Mouse (Mus musculus) embryonic facial prominence, embryonic 10.5 days (tissue): ENCODE data around the gene Sla2. TPM values are rescaled to one million over a fixed set of nuclear protein-coding genes. Genes with fewer than 3 reads are reported as not detected.

Experiments
- DNase-seq: peaks from one replicate; pipeline ENCODE4 v3.0.0-alpha.2; 2017; ENCODE audit warnings: low spot score
- H3K27ac ChIP-seq: fragments of 300-500 bp; sonication (generic); replicated peaks from 2 replicates; pipeline ENCODE4 v1.5.1; 2016; ENCODE audit warnings: mild to moderate bottlenecking
- H3K27me3 ChIP-seq: fragments of 300-500 bp; sonication (generic); replicated peaks from 2 replicates; pipeline ENCODE4 v1.6.1; 2016; ENCODE audit warnings: low read depth, mild to moderate bottlenecking; ENCODE audit not compliant: poor library complexity, severe bottlenecking
- H3K36me3 ChIP-seq: fragments of 300-500 bp; sonication (generic); replicated peaks from 2 replicates; pipeline ENCODE4 v1.6.1; 2016; ENCODE audit warnings: mild to moderate bottlenecking, moderate library complexity
- H3K4me1 ChIP-seq: fragments of 300-500 bp; sonication (generic); 2 replicates; pipeline ENCODE4 v1.6.1; 2016
- H3K4me3 ChIP-seq: fragments of 300-500 bp; sonication (generic); 2 replicates; pipeline ENCODE4 v1.5.1; 2016; ENCODE audit warnings: mild to moderate bottlenecking, moderate library complexity
- H3K9me3 ChIP-seq: fragments of 300-500 bp; sonication (generic); 2 replicates; pipeline ENCODE4 v1.6.1; 2016; ENCODE audit warnings: mild to moderate bottlenecking
- WGBS: fragments of 180-500 bp; shearing (Covaris S2); methylation state at CpG from one replicate; pipeline ENCODE4 v1.1.7; 2016; 5-methylcytosine and 5-hydroxymethylcytosine counted together
- polyA plus RNA-seq: library from polyadenylated mRNA; unstranded; fragments of >200 nt; fragmentation: Nextera tagmentation; extraction: Ambion mirVana; gene quantifications from 2 replicates; pipeline ENCODE4 v1.2.1, GENCODE M21; 2016

The Sla2 gene
- polyA plus RNA-seq, 1 experiment from 2014 or later: 0.49 TPM

- no peak for DNase-seq
- H3K4me3 ChIP-seq: no peak overlapping the region
- H3K9me3 ChIP-seq: no peaks in the 10 kb centered on the region
- no peaks in the 10 kb centered on the region for H3K4me1 ChIP-seq
- WGBS: 92% methylated on average over 4 of the region's 4 CpGs
- H3K27ac ChIP-seq: no peak overlapping the region
- no peaks in the 10 kb centered on the region for H3K27me3 ChIP-seq
- peaks cover 60% of the 10 kb centered on the region for H3K36me3 ChIP-seq
Observed at GRCm38 (mm10) chr2:156874760-156875510, 12.1 kb downstream of the Sla2 start.

- Histone ChIP-seq H3K4me3 (no peak overlapping the region), H3K36me3 (peaks cover 67% of the 10 kb centered on the region), H3K9me3 (no peaks in the 10 kb centered on the region), H3K27ac (no peak overlapping the region), H3K4me1 (no peaks in the 10 kb centered on the region), H3K27me3 (no peaks in the 10 kb centered on the region)
- DNase-seq: no peak
- 89% methylated on average over 8 of the region's 8 CpGs for WGBS
Observed at GRCm38 (mm10) chr2:156874047-156874759, 12.8 kb downstream of the Sla2 start.

GRCm38 (mm10) chr2:156873629-156874028 is 13.4 kb downstream of the Sla2 start:
- H3K36me3 ChIP-seq: peaks cover 73% of the 10 kb centered on the region
- no peak overlapping the region for H3K27ac ChIP-seq
- H3K4me1 ChIP-seq: no peaks in the 10 kb centered on the region
- H3K9me3 ChIP-seq: no peaks in the 10 kb centered on the region
- peak; percentile 70 for DNase-seq
- no peaks in the 10 kb centered on the region for H3K27me3 ChIP-seq
- 36% methylated on average over 5 of the region's 5 CpGs for WGBS
- no peak overlapping the region for H3K4me3 ChIP-seq

GRCm38 (mm10) chr2:156870519-156870918 is 16.5 kb downstream of the Sla2 start:
- Histone ChIP-seq H3K27ac (no peak overlapping the region), H3K4me1 (no peaks in the 10 kb centered on the region), H3K9me3 (no peaks in the 10 kb centered on the region), H3K27me3 (no peaks in the 10 kb centered on the region), H3K4me3 (no peak overlapping the region), H3K36me3 (peaks cover 100% of the 10 kb centered on the region)
- DNase-seq: no peak
- WGBS: 82% methylated on average over 6 of the region's 6 CpGs

GRCm38 (mm10) chr2:156869554-156869953 is 17.4 kb downstream of the Sla2 start:
- Histone ChIP-seq H3K4me3 (no peak overlapping the region), H3K27me3 (no peaks in the 10 kb centered on the region), H3K36me3 (peaks cover 98% of the 10 kb centered on the region), H3K9me3 (no peaks in the 10 kb centered on the region), H3K4me1 (peaks cover 1% of the 10 kb centered on the region), H3K27ac (no peak overlapping the region)
- DNase-seq: no peak
- 90% methylated on average over 7 of the region's 7 CpGs for WGBS

GRCm38 (mm10) chr2:156868994-156869393 is 18.0 kb downstream of the Sla2 start:
- H3K9me3 ChIP-seq: no peaks in the 10 kb centered on the region
- no peaks in the 10 kb centered on the region for H3K27me3 ChIP-seq
- peaks cover 94% of the 10 kb centered on the region for H3K36me3 ChIP-seq
- 82% methylated on average over 8 of the region's 8 CpGs for WGBS
- no peak for DNase-seq
- no peak overlapping the region for H3K27ac ChIP-seq
- H3K4me3 ChIP-seq: no peak overlapping the region
- H3K4me1 ChIP-seq: peaks cover 7% of the 10 kb centered on the region

- Histone ChIP-seq H3K27me3 (no peaks in the 10 kb centered on the region), H3K27ac (0 out of 2 replicates have a peak overlapping the region, but pooled peaks have one; percentile 95), H3K4me3 (peak overlapping the region; percentile 99), H3K9me3 (no peaks in the 10 kb centered on the region), H3K4me1 (peaks cover 24% of the 10 kb centered on the region), H3K36me3 (peaks cover 63% of the 10 kb centered on the region)
- WGBS: 88% methylated on average over 3 of the region's 3 CpGs
- DNase-seq: no peak
Observed at GRCm38 (mm10) chr2:156864481-156864880, 22.5 kb downstream of the Sla2 start.

- H3K4me3 ChIP-seq: peak overlapping the region; percentile 99
- H3K4me1 ChIP-seq: peaks cover 24% of the 10 kb centered on the region
- no peak for DNase-seq
- H3K9me3 ChIP-seq: no peaks in the 10 kb centered on the region
- peak overlapping the region; percentile 95 for H3K27ac ChIP-seq
- H3K36me3 ChIP-seq: peaks cover 62% of the 10 kb centered on the region
- 4% methylated on average over 28 of the region's 28 CpGs for WGBS
- H3K27me3 ChIP-seq: no peaks in the 10 kb centered on the region
Observed at GRCm38 (mm10) chr2:156863487-156864160, 23.4 kb downstream of the Sla2 start.

GRCm38 (mm10) chr2:156862772-156863486 is 24.1 kb downstream of the Sla2 start, which contains the start of gene Rab5if:
Gene Rab5if (plus strand): TSS chr2:156863128.
- peaks cover 24% of the 10 kb centered on the region for H3K4me1 ChIP-seq
- no peaks in the 10 kb centered on the region for H3K9me3 ChIP-seq
- H3K27ac ChIP-seq: peak within 1 kb of the TSS; percentile 95
- DNase-seq: peak; percentile 98
- peak within 1 kb of the TSS; percentile 99 for H3K4me3 ChIP-seq
- H3K27me3 ChIP-seq: no peaks in the 10 kb centered on the region
- WGBS: under 1% methylated on average over 98 of the region's 98 CpGs
- H3K36me3 ChIP-seq: peaks cover 62% of the 10 kb centered on the region

- Histone ChIP-seq H3K27me3 (no peaks in the 10 kb centered on the region), H3K4me1 (peaks cover 24% of the 10 kb centered on the region), H3K4me3 (peak overlapping the region; percentile 99), H3K36me3 (peaks cover 61% of the 10 kb centered on the region), H3K27ac (peak overlapping the region; percentile 95), H3K9me3 (no peaks in the 10 kb centered on the region)
- under 1% methylated on average over 19 of the region's 19 CpGs for WGBS
- DNase-seq: peak; percentile 59
Observed at GRCm38 (mm10) chr2:156862041-156862717, 24.8 kb downstream of the Sla2 start.

- H3K36me3 ChIP-seq: peaks cover 68% of the 10 kb centered on the region
- DNase-seq: no peak
- H3K4me3 ChIP-seq: no peak overlapping the region
- H3K27ac ChIP-seq: no peak overlapping the region
- H3K4me1 ChIP-seq: peaks cover 14% of the 10 kb centered on the region
- no peaks in the 10 kb centered on the region for H3K9me3 ChIP-seq
- 87% methylated on average over 7 of the region's 7 CpGs for WGBS
- no peaks in the 10 kb centered on the region for H3K27me3 ChIP-seq
Observed at GRCm38 (mm10) chr2:156858671-156859070, 28.3 kb downstream of the Sla2 start.
